Mouse (Mus musculus) layer of hippocampus, adult 18-20 months (tissue): Measurements from ENCODE around the gene Try5. TPM values are rescaled to one million over a fixed set of nuclear protein-coding genes. Genes with fewer than 3 reads are reported as not detected.
"Not testable (repeated sequence)": the region's sequence is repeated elsewhere in the genome, so short reads cannot be mapped to it uniquely, and the experiment has no call there.

Experiments used
- DNase-seq, 2 experiments: peaks; one replicate each; pipeline ENCODE4 v3.0.0; 2022; ENCODE audit warnings: low spot score in 2 of 2
- long read RNA-seq: library from polyadenylated mRNA; stranded (forward); transcript quantifications from one replicate; pipeline ENCODE4 v2.0.0, GENCODE M21; 2021
- total RNA-seq, 2 experiments: library from RNA; stranded (reverse); gene quantifications; 2 replicates each; pipeline ENCODE4 v1.2.3; 2021

Gene Try5
- total RNA-seq: not detected
- long read RNA-seq: 0 reads

- not testable (repeated sequence) for DNase-seq
Observed at GRCm38 (mm10) chr6:41316741-41317140, at the start of gene Try5. Gene Try5 (minus strand): TSS chr6:41316841.

GRCm38 (mm10) chr6:41353932-41354331 is 37.3 kb upstream of the Try5 start, which contains the start of gene Try10:
Gene Try10 (plus strand): TSS chr6:41354105.
- DNase-seq: no peak

- DNase-seq: no peak
Observed at GRCm38 (mm10) chr6:41301969-41302368, 14.7 kb downstream of the Try5 start, which contains the start of gene Try4. Gene Try4 (plus strand): TSS chr6:41302269.

GRCm38 (mm10) chr6:41298255-41298654 is 18.4 kb downstream of the Try5 start:
- no peak for DNase-seq

GRCm38 (mm10) chr6:41266140-41266539 is 50.5 kb downstream of the Try5 start:
- DNase-seq: no peak

GRCm38 (mm10) chr6:41262796-41263195 is 53.8 kb downstream of the Try5 start:
- no peak for DNase-seq

Other genes with a start within 250 kb of the Try5 start
- not detected for gene Try4, start 14.6 kb downstream of the Try5 start, total RNA-seq
- not detected for gene Try10, start 37.3 kb upstream of the Try5 start, total RNA-seq
- gene Prss3, start 60.8 kb upstream of the Try5 start, total RNA-seq: not detected
- not detected for gene Gm5771, start 75.5 kb upstream of the Try5 start, total RNA-seq
- not detected for gene Gm10334, start 129.3 kb upstream of the Try5 start, total RNA-seq
- not detected for gene Prss1, start 142.1 kb upstream of the Try5 start, total RNA-seq
- not detected for gene Prss2, start 204.9 kb upstream of the Try5 start, total RNA-seq